Mouse (Mus musculus) liver, postnatal 0 days (tissue): ENCODE data around the gene Tff3.

Experiments used
- CTCF ChIP-seq: sonication (generic); IDR thresholded peaks from 2 replicates; pipeline ENCODE4 v1.5.1; 2016; ENCODE audit warnings: antibody characterized with exemption, low read depth
- EP300 ChIP-seq: IDR thresholded peaks from 2 replicates; pipeline ENCODE4 v1.6.1; 2016; ENCODE audit warnings: antibody characterized with exemption, low read depth, mild to moderate bottlenecking

GRCm38 (mm10) chr17:31116063-31116462 is 13.4 kb downstream of the Tff3 start:
- TF ChIP-seq CTCF (no peak), EP300 (no peak)
